Mouse (Mus musculus) thymus, postnatal 4 days (tissue): ENCODE results near the gene Me3.
A peak's percentile ranks its signal among the peaks of the same experiment; 100 is the strongest.
"Not testable (repeated sequence)": the region's sequence is repeated elsewhere in the genome, so short reads cannot be mapped to it uniquely, and the experiment has no call there.

Experiments used
- DNase-seq: peaks from one replicate; pipeline ENCODE4 v3.0.0; 2021

The Me3 gene

DNA sequence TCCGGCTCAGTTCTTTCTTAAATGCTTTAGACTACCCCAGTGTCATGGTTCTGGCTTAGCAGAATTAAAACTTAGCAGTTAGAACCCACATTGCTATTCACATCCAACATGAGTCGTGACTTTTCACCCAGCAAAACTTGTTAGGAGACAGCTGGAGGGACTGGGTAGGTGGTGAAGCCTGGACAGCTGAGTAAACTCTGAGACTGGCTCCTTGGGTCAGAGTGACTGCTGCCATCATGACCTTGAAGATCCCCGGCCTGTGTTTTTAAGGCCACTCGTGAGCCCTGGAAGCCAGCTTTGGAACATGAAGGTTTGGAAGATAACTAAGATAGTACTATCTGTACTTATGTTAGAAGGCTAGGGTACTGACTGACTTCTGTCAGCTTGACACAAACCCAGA is 35.4 kb downstream of the Me3 start:
- no peak for DNase-seq

DNA sequence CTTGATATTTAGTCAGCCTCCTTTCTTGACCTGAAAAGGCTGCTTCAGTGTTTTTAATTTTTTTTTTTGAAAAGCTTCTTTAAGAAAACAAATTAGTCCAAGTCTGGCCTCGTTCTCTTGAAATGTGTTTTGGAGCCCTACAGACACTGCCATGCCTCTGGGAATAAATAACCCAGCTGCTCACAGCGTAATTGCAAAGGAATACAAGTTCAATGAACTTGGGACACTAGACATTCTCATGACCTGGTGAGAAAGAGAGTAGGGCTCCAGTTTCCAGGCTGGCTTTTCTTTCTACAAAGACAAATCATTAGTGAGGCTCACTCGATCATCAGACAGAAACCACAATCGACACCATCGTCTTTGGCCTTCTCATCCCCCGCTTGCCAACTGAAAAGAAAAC is 37.3 kb downstream of the Me3 start:
- DNase-seq, result no peak

DNA sequence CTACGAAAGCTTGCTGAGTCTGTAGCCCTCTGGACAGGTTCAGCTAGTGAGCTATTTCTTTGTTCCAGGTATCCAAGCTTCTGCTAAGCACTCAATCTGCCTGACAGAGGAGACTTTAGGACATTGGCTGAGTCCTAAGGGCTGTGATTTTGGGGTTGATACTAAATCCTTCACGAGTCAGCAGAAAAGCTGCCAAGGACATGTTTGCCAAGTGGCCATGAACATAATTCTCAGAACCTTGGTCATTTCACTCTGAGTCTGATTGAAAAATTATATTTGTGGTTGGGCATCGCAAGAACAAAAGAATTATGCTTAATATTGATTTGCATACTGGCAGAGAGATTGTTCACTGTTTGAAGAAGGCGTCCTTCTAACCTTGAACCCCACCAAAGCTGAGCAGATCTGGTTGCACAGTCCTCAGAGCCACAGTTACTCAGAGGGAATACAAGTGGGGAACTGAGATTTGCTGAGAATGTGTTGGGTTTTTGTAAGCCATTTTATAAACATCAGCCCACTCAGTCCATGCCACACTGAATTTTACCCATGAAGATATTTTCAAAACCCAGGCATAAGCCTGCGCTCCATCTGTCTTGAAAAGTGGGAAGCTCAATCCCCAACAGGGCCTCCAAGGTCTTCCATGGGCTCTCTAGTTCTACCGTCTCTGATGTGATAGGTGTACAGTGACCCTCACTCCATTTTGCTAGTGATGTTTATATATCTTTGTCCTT is 39.1 kb downstream of the Me3 start:
- DNase-seq, result no peak

DNA sequence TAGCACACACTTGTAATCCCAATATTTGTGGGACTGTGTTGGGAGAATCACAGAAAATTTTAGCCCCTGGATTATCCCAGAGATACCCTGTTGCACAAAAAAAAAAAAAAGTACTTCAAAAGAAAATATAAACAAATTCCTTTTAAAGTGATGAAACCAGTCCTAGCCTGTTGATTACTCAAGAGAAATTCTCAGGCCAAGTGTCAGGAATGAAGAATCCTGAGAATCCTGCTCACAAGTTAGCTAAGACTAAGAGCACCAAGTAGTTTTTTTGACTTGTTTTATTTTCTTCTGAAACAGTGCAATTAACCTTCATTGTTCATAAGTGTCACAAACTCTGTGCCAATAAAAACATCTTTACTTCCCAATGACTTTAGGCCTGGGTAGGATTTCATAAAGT is 44.0 kb downstream of the Me3 start:
- DNase-seq, result no peak

DNA sequence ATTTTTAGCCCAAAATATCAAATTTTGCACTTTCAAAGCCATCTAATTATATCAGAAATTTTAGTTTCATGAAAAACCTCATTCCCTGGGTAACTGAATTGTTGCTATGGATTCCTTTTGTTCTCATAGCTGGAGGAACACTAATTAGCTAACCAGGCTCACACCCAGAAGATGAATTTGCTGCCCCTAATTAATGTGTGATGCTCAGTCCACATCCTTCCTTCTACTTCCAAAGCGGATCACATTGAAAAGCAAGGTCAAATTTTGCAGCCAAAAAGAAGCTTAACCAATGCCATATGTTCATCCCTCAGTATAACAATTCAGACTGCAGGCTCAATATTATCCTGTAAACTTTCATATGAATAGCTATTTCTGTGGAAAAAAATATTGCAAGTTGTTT is 45.7 kb downstream of the Me3 start:
- no peak for DNase-seq

DNA sequence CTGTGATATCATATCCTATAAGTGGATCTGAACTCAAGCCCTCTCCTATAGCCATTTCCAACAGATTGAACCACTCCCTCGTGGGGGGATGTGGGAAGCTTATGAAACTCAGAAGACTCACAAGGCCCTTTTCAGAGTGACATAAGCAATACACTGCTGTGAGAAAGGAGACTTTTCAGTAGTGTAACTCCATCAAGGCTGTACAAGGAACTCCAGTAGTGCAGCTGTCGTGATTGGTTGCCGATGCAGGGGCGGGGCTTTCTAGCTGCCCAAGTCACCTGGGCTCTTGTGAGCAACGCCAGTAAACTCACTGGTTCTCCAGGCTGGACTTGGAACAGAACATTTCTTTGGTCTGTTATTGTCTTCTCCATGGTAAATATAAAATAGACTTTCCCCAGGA is 46.5 kb downstream of the Me3 start:
- no peak for DNase-seq

DNA sequence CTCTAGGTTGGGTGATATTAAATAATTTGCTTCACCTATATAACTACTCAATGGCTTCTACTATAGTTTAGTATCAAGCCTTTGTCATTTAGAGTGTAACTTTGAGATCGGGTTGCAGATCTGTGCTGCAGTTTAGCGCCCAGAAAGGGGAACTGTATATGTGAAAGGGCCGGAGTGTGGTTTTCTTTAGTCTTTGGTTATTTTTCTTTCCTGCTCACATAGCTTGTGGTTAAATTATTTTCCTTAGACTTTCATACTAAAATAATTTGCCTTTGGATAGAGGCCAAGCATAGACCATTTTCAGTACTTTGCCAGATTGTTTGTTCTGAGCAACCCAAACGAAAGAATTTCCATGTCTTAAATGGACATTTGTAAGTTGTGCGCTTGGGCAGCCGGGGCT is 46.9 kb downstream of the Me3 start:
- no peak for DNase-seq

DNA sequence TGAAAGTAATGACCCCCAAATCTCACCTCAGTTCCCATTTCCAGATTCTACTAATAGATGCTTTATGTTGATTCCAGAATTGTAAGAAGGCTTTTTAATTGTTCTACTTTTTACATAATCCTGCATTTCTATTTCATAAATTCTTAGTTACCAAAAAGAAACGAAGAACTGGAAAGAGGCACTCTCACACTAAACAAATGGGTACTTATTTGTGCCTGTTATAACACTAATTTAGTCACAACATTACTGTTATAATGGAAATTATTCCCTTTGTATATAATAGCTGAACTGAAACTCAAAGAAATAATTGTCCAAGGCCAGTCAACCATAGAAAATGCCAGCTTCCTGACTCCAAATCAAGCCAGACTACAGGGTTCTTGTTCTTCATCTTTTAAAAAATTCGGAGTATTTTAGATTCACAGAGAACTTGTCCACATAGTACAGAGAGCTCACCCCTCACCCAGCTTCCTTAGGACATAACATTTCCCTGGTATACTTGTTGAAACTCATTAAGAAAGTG is 47.5 kb downstream of the Me3 start:
- no peak for DNase-seq

DNA sequence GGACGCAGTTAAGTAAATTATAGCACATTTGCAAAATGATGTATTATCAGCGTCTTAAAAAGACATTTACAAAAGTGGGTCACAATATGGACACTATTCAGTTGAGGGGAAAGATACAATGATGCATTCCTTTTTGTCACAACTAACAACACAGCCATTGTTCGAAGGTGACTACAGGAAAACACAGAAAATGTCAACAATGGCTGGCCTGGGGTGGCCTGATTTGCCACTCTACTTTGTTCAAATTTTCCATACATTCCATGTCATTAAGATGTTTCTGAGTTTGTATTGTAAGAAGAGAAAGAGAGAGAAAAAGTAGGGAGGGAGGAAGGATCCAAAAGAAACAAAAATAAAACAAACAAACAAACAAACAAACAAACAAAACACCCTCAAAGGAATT is 48.7 kb downstream of the Me3 start:
- DNase-seq, result no peak

DNA sequence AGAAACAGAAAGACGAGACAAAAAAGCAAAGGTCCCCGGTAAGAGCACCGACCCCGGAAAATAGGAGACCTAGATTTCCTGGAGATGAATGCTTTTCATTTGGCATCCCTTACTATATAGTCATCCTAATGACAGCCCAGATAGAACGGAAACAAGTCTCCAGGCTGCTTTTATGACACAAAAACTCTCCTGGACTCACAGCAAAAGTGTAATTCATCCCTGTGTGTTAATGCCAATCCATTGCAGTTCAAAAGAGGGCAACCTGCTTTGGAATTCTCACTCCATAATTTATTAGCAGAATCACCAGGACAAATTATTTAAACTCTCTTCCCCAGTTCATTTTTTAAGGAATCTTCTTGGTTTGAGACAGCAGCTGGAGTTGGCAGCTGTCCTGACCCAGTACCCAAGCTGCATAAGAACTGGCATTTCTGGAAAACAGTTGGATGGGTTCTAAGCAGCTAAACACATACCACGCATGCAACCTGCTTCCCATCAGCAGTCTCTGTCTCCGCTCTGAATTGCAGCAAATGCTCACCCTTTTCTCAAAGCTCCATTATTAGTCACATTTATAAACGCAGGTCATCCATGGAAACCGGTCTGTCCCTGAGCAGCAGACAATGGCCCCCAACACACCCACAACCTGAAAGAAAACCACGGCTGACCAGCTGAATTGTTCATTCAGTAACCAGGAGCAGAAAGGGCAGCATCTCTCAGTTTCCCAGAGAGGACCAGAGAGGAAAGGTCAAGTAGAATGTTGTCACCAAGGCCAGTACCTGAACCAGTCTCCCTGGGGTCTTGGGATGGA is 49.7 kb downstream of the Me3 start:
- DNase-seq, result no peak

DNA sequence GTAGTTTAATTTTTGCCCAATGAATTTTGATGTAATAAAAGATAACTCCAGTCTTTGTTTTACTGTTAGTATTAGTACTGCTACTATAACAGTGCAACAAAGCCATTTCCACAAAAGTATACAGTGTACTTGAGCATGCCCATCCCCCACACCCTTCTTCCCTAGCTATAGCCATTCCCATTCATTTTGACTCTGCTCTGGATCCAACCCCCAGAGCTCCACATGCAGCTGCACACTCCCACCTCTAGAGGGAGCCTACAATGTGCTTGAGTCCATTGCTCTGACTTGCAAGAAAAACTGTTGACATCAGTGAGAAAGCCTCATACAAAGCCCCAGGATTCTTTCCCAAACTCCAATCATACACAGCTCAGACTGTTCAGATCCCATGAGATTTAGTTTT is 66.0 kb downstream of the Me3 start:
- DNase-seq, result peak; percentile 10

DNA sequence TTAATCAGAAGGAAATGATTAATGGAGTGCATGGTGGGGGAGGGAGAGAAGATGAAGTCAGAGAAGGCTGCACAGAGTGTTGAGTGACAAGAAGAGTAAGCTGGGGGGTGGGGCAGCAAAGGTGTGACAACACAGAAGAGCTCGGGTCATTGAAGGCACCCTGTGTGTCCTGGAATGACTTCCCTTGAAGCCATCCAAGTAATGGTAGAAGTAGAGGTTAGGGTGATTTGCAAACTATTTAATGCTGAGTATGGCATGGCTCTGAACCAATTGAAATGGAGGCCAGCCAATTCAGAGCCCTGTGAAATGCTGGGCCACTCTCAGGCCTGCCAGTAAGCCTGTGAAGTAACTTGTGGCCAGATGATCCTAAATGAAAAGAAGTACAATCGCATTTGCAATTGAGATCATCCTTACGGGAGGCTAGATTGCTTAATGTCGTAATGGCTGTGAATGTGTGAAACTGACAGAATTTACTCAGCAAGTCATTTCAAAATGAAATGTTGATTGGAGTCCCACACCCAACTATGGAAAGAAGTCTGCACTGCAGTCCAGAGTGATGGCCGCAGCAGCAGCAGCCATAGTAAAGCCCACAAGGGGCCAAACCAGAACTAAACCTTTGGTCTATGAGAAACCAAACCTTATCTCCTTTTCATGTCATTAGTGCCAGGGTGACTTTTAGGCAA is 67.6 kb downstream of the Me3 start:
- DNase-seq, result no peak

DNA sequence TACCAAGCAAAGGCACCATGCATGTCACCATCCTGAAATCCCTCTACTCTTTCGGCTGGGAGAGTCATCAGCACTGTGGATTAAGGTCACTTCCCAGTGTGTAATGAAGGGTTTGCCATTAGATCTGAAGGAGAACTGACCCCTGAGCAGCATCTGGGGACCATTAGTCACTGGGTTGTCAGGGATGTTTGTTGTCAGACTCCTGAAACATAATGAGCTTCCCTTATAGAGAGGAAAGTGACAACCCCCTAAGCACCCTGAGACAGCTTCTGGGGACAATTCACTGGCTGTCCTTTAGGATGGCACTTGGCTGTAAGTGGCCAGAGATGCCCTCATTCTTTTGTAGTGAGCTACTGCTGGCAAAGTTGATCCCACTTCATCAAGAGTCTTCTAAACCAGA is 68.3 kb downstream of the Me3 start:
- DNase-seq, result no peak

DNA sequence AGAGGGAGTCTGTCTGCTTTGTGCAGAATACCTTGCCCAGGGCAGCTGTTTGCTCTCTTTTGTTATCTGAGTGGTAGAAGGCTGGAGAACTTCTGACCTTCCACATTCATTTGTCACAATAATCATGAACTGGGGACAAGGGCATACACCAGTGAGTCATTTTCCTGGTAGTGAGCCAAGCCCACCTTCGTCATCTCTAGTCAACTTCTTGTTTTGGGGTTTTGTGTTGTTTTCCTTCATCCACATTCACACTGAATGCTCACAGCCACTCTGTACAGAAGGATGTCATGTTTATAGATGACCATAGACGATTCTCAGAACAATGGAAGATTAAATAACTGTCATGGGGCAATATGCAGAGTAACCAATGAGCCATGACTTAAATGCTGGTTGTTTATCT is 78.6 kb downstream of the Me3 start:
- no peak for DNase-seq

DNA sequence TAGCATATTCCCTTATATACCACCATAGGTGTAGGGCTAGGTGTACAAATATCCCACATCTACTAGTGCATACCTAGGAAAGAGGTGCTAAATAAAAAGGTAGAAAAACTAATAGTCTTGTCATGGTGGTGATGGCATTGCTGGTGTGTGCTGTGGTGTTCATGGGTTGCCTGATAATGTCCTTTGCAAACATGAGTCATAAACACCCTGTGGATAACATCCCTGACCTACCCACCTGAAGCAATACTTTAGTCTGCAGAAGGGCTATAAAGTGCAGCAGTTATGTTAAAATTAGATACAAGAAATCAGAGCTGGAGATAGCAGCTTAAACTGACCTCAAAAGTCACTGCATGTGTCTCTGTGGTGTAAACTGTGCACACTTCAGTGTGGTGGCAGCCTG is 80.9 kb downstream of the Me3 start:
- no peak for DNase-seq

DNA sequence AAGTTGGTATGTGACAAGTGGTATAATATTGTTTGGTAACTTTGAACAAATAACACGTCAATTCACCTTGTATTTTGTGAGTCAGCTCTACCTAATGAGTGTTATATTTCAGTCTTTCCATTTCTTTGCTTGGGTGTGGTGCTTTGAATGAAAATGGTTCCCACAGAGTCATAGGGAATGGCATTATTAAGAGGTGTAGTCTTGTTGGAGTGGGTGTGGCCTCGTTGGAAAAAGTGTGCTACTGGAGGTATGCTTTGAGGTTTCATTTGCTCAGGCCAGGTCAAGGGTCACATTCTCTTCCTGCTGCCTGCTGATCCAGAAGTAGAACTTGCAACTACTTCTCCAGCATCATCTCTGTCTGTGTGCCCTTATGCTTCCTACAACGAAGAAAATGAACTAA is 84.0 kb downstream of the Me3 start:
- no peak for DNase-seq

DNA sequence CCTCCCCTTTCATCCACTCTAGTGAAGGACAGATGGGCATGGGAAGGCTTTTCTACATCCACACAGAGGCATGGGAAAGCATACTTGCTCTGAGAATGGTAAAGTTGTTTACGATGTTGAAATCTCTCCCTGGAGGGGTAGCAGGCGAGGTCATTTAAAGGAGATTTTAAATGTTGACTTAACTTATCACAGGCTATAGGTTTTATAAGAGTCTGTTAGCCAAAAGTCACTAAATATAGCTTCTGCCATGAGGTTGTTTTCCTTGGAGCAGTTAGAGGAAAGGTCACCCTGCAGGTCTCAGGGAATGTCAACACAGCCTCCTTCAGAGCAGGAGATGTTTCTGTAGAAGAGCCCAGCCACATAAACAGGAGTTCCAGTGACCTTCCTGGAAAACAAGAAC is 85.3 kb downstream of the Me3 start:
- no peak for DNase-seq

DNA sequence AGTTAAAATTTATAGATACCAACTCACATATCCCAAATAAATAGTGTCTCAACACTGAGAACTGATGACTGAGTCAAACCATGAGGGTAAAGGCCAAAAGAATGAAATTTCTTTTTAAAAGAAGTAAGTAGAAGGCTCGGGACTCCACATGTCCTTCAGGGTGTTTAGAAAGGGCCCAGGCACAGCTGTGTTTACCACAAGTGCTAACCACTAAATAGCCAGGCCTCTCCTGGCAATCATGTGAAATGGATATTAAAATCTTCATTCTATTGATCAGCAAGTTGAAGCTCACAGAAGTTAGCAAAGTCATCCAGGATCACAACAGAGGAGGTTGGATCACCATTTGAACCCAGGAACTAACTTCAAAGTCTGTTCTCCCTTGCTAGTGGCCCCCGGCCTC is 86.1 kb downstream of the Me3 start:
- no peak for DNase-seq

DNA sequence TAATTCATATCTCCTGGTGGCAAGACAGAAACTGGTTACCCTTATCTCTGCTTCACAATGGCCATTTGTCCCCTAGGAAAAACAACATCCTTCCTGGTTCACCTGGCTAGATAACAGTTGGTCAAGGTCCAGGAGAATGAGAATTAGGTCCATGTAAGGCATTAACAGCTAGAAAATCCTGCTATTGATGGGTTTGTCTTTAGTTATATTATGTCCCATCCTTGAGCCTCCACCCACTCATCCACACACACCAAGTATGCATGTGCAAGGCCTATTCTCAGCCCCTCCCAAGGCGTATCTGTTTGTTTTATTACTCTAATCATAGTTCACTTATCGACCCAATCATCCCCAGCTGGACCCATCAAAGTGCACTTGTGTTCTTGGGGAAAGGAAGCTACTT is 88.1 kb downstream of the Me3 start:
- no peak for DNase-seq

DNA sequence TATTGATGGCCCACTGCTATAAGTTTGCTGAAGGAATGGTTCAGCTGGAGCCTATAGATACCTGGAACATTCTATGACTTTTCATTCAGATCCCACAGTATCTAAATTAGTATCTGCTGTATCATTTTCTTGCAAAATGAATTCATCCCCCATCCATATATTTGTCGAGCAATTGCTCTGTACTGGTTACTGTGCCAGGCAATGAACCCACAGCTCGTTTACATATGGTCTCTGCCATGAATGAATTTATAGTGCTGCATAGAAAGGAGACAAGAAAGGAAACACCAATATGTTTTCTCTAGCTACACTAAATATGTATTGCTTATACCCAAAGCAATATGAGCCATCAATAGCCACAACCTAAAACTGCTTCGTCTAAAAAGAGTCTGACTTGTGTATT is 94.5 kb downstream of the Me3 start:
- no peak for DNase-seq

DNA sequence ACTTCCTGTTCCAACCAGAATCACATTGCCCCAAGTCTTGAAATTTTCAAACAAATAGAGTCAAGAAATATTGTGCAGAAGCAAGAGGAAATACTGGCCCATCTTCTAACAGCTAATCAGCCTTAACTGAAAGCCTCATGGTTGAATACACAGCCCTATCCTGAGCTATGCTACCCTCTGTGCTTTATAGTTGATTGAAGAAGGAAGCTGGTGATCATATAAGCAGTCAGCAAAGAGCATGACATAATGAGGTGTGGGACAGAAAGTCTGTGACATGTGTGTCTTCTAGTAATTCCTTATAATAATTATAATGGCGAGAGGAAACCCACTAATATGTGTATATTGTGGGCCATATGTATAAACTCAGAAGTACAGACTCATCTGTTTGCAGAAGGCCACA is 95.4 kb downstream of the Me3 start:
- DNase-seq, result no peak

DNA sequence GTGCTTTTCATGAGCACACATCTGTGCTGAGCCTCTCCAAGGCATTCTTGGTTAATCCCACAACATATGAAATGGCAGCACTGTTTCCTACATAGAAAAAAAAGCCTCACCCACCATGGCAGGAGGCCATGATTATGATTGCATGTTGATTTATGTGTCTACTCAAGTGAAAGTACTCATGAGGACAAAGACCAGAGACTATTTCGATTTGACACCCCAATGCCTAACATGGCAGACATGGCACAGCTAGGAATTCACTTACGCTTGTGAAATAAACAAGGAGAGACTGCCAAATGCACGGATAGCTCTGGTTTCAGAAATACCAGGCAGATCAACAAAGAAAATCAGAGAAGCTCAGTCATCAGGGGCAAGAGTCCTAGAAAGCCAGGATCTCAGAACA is 96.2 kb downstream of the Me3 start:
- no peak for DNase-seq

DNA sequence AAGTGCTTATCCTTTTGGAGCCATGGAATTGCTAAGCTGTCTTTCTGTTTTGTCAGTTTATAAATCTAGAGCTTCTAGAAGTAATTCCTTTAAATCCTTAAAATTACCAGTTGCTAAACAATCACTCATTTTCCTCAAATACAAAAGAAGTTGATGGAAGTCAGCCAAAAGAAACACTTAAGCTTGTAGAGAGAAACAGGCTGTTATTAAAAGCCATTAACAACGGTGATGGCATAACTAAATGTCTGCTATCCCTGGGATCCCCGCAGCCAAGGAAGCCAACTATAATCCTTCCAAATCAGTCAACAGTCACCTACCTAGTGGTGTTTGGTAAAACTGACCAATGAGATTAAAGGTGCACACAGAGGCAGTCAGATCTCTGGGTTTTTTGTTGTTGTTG is 98.3 kb downstream of the Me3 start:
- DNase-seq, result no peak

DNA sequence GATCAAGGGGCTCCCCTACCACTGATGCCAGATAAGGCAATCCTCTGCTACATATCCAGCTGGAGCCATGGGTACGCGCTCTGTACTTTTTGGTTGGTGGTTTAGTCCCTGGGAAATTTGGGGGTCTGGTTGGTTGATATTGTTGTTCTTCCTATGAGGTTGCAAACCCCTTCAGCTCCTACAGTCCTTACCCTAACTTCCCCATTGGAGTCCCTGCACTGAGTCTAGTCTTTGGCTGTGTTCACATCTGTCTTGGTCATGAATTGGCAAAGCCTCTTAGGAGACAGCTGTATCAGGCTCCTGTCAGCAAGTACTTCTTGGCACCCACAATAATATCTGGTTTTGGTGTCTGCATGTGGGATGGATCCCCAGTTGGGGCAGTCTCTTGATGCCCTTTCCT is 98.9 kb downstream of the Me3 start:
- DNase-seq, result not testable (repeated sequence)
